Mouse (Mus musculus) cerebellum, postnatal 25 days (tissue): ENCODE measurements around the gene Mad2l1bp.

Experiments
- DNase-seq, 2 experiments: peaks; one replicate each; pipeline ENCODE4 v3.0.0; 2021; ENCODE audit warnings: mixed read lengths in 2 of 2

Gene Mad2l1bp

GRCm38 (mm10) chr17:46152847-46153782 lies at the start of gene Mad2l1bp:
Gene Mad2l1bp (minus strand): TSS chr17:46153553.
- DNase-seq = peak; percentile 84 to 91

GRCm38 (mm10) chr17:46203078-46203477 lies 49.7 kb upstream of the Mad2l1bp start:
- no peak for DNase-seq

- DNase-seq = peak; percentile 95 to 97
Measured at GRCm38 (mm10) chr17:46202421-46203071, 49.2 kb upstream of the Mad2l1bp start, which contains the start of the genes Polh and Xpo5. Gene Polh (minus strand): TSS chr17:46202645. Gene Xpo5 (plus strand): TSS chr17:46202782.

GRCm38 (mm10) chr17:46201151-46201550 lies 47.8 kb upstream of the Mad2l1bp start:
- no peak for DNase-seq

- no peak for DNase-seq
Measured at GRCm38 (mm10) chr17:46188829-46189228, 35.5 kb upstream of the Mad2l1bp start.

GRCm38 (mm10) chr17:46182273-46182672 lies 28.9 kb upstream of the Mad2l1bp start:
- no peak for DNase-seq

- peak in 1 of 2 experiments; percentile 38 for DNase-seq
Measured at GRCm38 (mm10) chr17:46170538-46170937, 17.2 kb upstream of the Mad2l1bp start.

GRCm38 (mm10) chr17:46168768-46169167 lies 15.4 kb upstream of the Mad2l1bp start:
- DNase-seq = no peak

GRCm38 (mm10) chr17:46168318-46168717 lies 15.0 kb upstream of the Mad2l1bp start:
- DNase-seq = no peak

- DNase-seq = peak in 1 of 2 experiments; percentile 41
Measured at GRCm38 (mm10) chr17:46167014-46167413, 13.7 kb upstream of the Mad2l1bp start.

- peak in 1 of 2 experiments; percentile 35 for DNase-seq
Measured at GRCm38 (mm10) chr17:46166270-46166669, 12.9 kb upstream of the Mad2l1bp start.

GRCm38 (mm10) chr17:46165460-46165859 lies 12.1 kb upstream of the Mad2l1bp start:
- no peak for DNase-seq

- no peak for DNase-seq
Measured at GRCm38 (mm10) chr17:46164791-46165190, 11.4 kb upstream of the Mad2l1bp start.

- no peak for DNase-seq
Measured at GRCm38 (mm10) chr17:46164301-46164700, 10.9 kb upstream of the Mad2l1bp start.

- peak in 1 of 2 experiments; percentile 30 for DNase-seq
Measured at GRCm38 (mm10) chr17:46162951-46163421, 9.6 kb upstream of the Mad2l1bp start.

- DNase-seq = no peak
Measured at GRCm38 (mm10) chr17:46162551-46162950, 9.2 kb upstream of the Mad2l1bp start.

GRCm38 (mm10) chr17:46161710-46162109 lies 8.4 kb upstream of the Mad2l1bp start:
- DNase-seq = peak in 1 of 2 experiments; percentile 26

- no peak for DNase-seq
Measured at GRCm38 (mm10) chr17:46161179-46161578, 7.8 kb upstream of the Mad2l1bp start.

GRCm38 (mm10) chr17:46160686-46161085 lies 7.3 kb upstream of the Mad2l1bp start, which contains the start of gene Gtpbp2:
Gene Gtpbp2 (plus strand): TSS chr17:46161032.
- DNase-seq = peak; percentile 93 to 96

- DNase-seq = peak; percentile 82 to 89
Measured at GRCm38 (mm10) chr17:46160090-46160662, 6.8 kb upstream of the Mad2l1bp start.

GRCm38 (mm10) chr17:46159236-46159635 lies 5.9 kb upstream of the Mad2l1bp start:
- no peak for DNase-seq

- DNase-seq = no peak
Measured at GRCm38 (mm10) chr17:46157131-46157530, 3.8 kb upstream of the Mad2l1bp start.

GRCm38 (mm10) chr17:46156680-46157079 lies 3.3 kb upstream of the Mad2l1bp start:
- no peak for DNase-seq
